Mouse (Mus musculus) embryonic facial prominence, embryonic 12.5 days (tissue): ENCODE data around the gene Fat3. TPM values are rescaled to one million over a fixed set of nuclear protein-coding genes. Genes with fewer than 3 reads are reported as not detected.

ENCODE experiments used
- ATAC-seq: fragments of 200-750 bp; cut with Nextera tagmentation; 2 replicates; pipeline ENCODE4 v1.8.0; 2017; ENCODE audit not compliant: insufficient number of reproducible peaks, insufficient read depth, low FRiP score, low TSS enrichment
- H3K27ac ChIP-seq: fragments of 300-500 bp; sonication (generic); 2 replicates; pipeline ENCODE4 v1.5.1; 2016; ENCODE audit warnings: mild to moderate bottlenecking
- H3K27me3 ChIP-seq: fragments of 300-500 bp; sonication (generic); 2 replicates; pipeline ENCODE4 v1.6.1; 2016; ENCODE audit warnings: mild to moderate bottlenecking, moderate library complexity
- H3K36me3 ChIP-seq: fragments of 300-500 bp; sonication (generic); 2 replicates; pipeline ENCODE4 v1.6.1; 2016; ENCODE audit warnings: mild to moderate bottlenecking
- H3K4me1 ChIP-seq: fragments of 300-500 bp; sonication (generic); 2 replicates; pipeline ENCODE4 v1.6.1; 2016
- H3K4me2 ChIP-seq: fragments of 300-500 bp; sonication (generic); replicated peaks from 2 replicates; pipeline ENCODE4 v1.6.1; 2016; ENCODE audit warnings: mild to moderate bottlenecking, moderate library complexity
- H3K4me3 ChIP-seq: fragments of 300-500 bp; sonication (generic); 2 replicates; pipeline ENCODE4 v1.5.1; 2016; ENCODE audit warnings: mild to moderate bottlenecking
- H3K9ac ChIP-seq: fragments of 300-500 bp; sonication (generic); 2 replicates; pipeline ENCODE4 v1.6.1; 2016; ENCODE audit warnings: mild to moderate bottlenecking, moderate library complexity
- H3K9me3 ChIP-seq: fragments of 300-500 bp; sonication (generic); 2 replicates; pipeline ENCODE4 v1.6.1; 2016; ENCODE audit warnings: mild to moderate bottlenecking, moderate library complexity
- WGBS: fragments of 180-500 bp; shearing (Covaris S2); methylation state at CpG from one replicate; pipeline ENCODE4 v1.1.7; 2016; 5-methylcytosine and 5-hydroxymethylcytosine counted together
- polyA plus RNA-seq: library from polyadenylated mRNA; unstranded; fragments of >200 nt; fragmentation: Nextera tagmentation; extraction: Ambion mirVana; gene quantifications from 2 replicates; pipeline ENCODE4 v1.2.1, GENCODE M21; 2016

Fat3 gene
- polyA plus RNA-seq, 1 experiment from 2014 or later, result 3.2 TPM

GRCm38 (mm10) chr9:15870013-15870412, 631.1 kb downstream of the Fat3 start:
- Histone ChIP-seq H3K36me3 (no peaks in the 10 kb centered on the region), H3K27ac (no peak overlapping the region), H3K4me2 (no peak overlapping the region), H3K4me3 (no peak overlapping the region), H3K27me3 (peaks cover 14% of the 10 kb centered on the region), H3K9ac (no peak overlapping the region), H3K4me1 (no peaks in the 10 kb centered on the region), H3K9me3 (no peaks in the 10 kb centered on the region)
- 57% methylated on average over 4 of the region's 4 CpGs for WGBS
- ATAC-seq, result no peak

- 67% methylated on average over 4 of the region's 4 CpGs for WGBS
- H3K4me2 ChIP-seq, result no peak overlapping the region
- H3K4me1 ChIP-seq, result no peaks in the 10 kb centered on the region
- H3K27ac ChIP-seq, result no peak overlapping the region
- no peaks in the 10 kb centered on the region for H3K36me3 ChIP-seq
- no peak overlapping the region for H3K9ac ChIP-seq
- peaks cover 9% of the 10 kb centered on the region for H3K27me3 ChIP-seq
- no peak overlapping the region for H3K4me3 ChIP-seq
- no peak for ATAC-seq
- no peaks in the 10 kb centered on the region for H3K9me3 ChIP-seq
Measured at GRCm38 (mm10) chr9:15869456-15869855, 631.6 kb downstream of the Fat3 start.

GRCm38 (mm10) chr9:15866280-15867072, 634.6 kb downstream of the Fat3 start:
- no peak overlapping the region for H3K27ac ChIP-seq
- H3K27me3 ChIP-seq, result no peaks in the 10 kb centered on the region
- no peaks in the 10 kb centered on the region for H3K9me3 ChIP-seq
- no peak overlapping the region for H3K4me2 ChIP-seq
- no peak overlapping the region for H3K9ac ChIP-seq
- no peak for ATAC-seq
- H3K4me3 ChIP-seq, result no peak overlapping the region
- WGBS, result 72% methylated on average over 10 of the region's 10 CpGs
- no peaks in the 10 kb centered on the region for H3K4me1 ChIP-seq
- H3K36me3 ChIP-seq, result no peaks in the 10 kb centered on the region

GRCm38 (mm10) chr9:15861402-15861801, 639.7 kb downstream of the Fat3 start:
- no peaks in the 10 kb centered on the region for H3K36me3 ChIP-seq
- ATAC-seq, result no peak
- no peaks in the 10 kb centered on the region for H3K27me3 ChIP-seq
- H3K9ac ChIP-seq, result no peak overlapping the region
- no peak overlapping the region for H3K27ac ChIP-seq
- no peaks in the 10 kb centered on the region for H3K9me3 ChIP-seq
- H3K4me1 ChIP-seq, result no peaks in the 10 kb centered on the region
- no peak overlapping the region for H3K4me3 ChIP-seq
- H3K4me2 ChIP-seq, result no peak overlapping the region
- 59% methylated on average over 5 of the region's 5 CpGs for WGBS
